Mouse (Mus musculus) limb, embryonic 10.5 days (tissue): ENCODE measurements around the gene Lrrc75b. TPM values are rescaled to one million over a fixed set of nuclear protein-coding genes. Genes with fewer than 3 reads are reported as not detected.

Experiments used
- DNase-seq: peaks from one replicate; pipeline ENCODE4 v3.0.0-alpha.2; 2017; ENCODE audit warnings: low spot score
- H3K27ac ChIP-seq: fragments of 300-500 bp; sonication (generic); 2 replicates; pipeline ENCODE4 v1.5.1; 2016; ENCODE audit warnings: mild to moderate bottlenecking
- H3K27me3 ChIP-seq: fragments of 300-500 bp; sonication (generic); 2 replicates; pipeline ENCODE4 v1.6.1; 2016; ENCODE audit warnings: low read depth, mild to moderate bottlenecking; ENCODE audit not compliant: poor library complexity, severe bottlenecking
- H3K36me3 ChIP-seq: fragments of 300-500 bp; sonication (generic); 2 replicates; pipeline ENCODE4 v1.6.1; 2016; ENCODE audit warnings: mild to moderate bottlenecking, moderate library complexity
- H3K4me1 ChIP-seq: fragments of 300-500 bp; sonication (generic); 2 replicates; pipeline ENCODE4 v1.6.1; 2016
- H3K4me3 ChIP-seq: fragments of 300-500 bp; sonication (generic); 2 replicates; pipeline ENCODE4 v1.5.1; 2016; ENCODE audit warnings: mild to moderate bottlenecking, moderate library complexity
- H3K9me3 ChIP-seq: fragments of 300-500 bp; sonication (generic); replicated peaks from 2 replicates; pipeline ENCODE4 v1.6.1; 2016; ENCODE audit warnings: mild to moderate bottlenecking
- WGBS: fragments of 180-500 bp; shearing (Covaris S2); methylation state at CpG from one replicate; pipeline ENCODE4 v1.1.7; 2016; 5-methylcytosine and 5-hydroxymethylcytosine counted together
- polyA plus RNA-seq: library from polyadenylated mRNA; unstranded; fragments of >200 nt; fragmentation: Nextera tagmentation; extraction: Ambion mirVana; gene quantifications from 2 replicates; pipeline ENCODE4 v1.2.1, GENCODE M21; 2016

Gene Lrrc75b
- polyA plus RNA-seq, 1 experiment from 2014 or later, result 0.93 TPM

- peaks cover 35% of the 10 kb centered on the region for H3K4me1 ChIP-seq
- H3K27ac ChIP-seq, result no peak overlapping the region
- H3K4me3 ChIP-seq, result no peak overlapping the region
- H3K36me3 ChIP-seq, result no peaks in the 10 kb centered on the region
- no peak for DNase-seq
- H3K27me3 ChIP-seq, result peaks cover 37% of the 10 kb centered on the region
- no peaks in the 10 kb centered on the region for H3K9me3 ChIP-seq
- WGBS, result 69% methylated on average over 6 of the region's 6 CpGs
These were observed 5.3 kb upstream of the Lrrc75b start for GRCm38 (mm10) chr10:75565436-75565835.

DNA sequence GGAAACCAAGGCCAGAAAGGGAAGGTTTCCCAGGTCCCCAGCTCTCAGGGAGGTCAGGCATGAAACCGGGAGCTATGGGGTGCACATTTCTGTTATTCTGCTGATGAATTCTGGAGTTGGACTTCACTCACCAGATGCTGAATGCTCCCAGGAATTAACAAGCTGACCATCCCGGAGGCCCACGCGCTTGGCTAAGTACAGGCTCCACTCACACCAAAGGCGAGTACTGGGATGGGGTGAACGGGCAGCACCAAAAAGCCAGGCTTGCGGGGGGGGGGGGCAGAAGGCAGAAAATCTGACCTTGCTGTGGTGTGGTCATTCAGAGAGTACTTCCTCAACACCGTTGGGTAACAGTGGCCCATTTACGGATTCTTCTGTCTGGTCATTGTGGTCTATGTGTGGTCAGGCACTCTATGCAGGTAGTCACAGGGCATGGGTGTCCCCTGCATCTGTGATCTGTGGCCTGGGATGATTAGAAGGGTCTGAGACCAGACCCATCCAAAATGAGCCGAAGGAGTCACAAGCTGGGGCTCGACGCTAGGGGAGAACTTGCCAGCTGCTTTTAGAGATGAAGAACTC is 4.6 kb upstream of the Lrrc75b start:
- 87% methylated on average over 12 of the region's 12 CpGs for WGBS
- Histone ChIP-seq H3K36me3 (no peaks in the 10 kb centered on the region), H3K9me3 (no peaks in the 10 kb centered on the region), H3K4me3 (no peak overlapping the region), H3K27ac (no peak overlapping the region), H3K27me3 (peaks cover 44% of the 10 kb centered on the region), H3K4me1 (peaks cover 42% of the 10 kb centered on the region)
- no peak for DNase-seq

- H3K27me3 ChIP-seq, result peaks cover 58% of the 10 kb centered on the region
- no peak overlapping the region for H3K4me3 ChIP-seq
- no peaks in the 10 kb centered on the region for H3K9me3 ChIP-seq
- H3K4me1 ChIP-seq, result peaks cover 52% of the 10 kb centered on the region
- H3K36me3 ChIP-seq, result no peaks in the 10 kb centered on the region
- H3K27ac ChIP-seq, result no peak overlapping the region
- WGBS, result 88% methylated on average over 8 of the region's 8 CpGs
- DNase-seq, result no peak
These were observed 2.5 kb upstream of the Lrrc75b start for GRCm38 (mm10) chr10:75562596-75562995.

- 53% methylated on average over 10 of the region's 10 CpGs for WGBS
- Histone ChIP-seq H3K27ac (peak within 1 kb of the TSS; percentile 85), H3K9me3 (no peaks in the 10 kb centered on the region), H3K36me3 (no peaks in the 10 kb centered on the region), H3K4me1 (peaks cover 54% of the 10 kb centered on the region), H3K4me3 (peak within 1 kb of the TSS; percentile 71), H3K27me3 (peaks cover 60% of the 10 kb centered on the region)
- DNase-seq, result peak; percentile 32
These were observed 1.0 kb upstream of the Lrrc75b start, which contains the start of gene Ggt1 for GRCm38 (mm10) chr10:75561071-75561654. Ggt1 (plus strand) TSS chr10:75561604.

GRCm38 (mm10) chr10:75560549-75560899 is 394 bp upstream of the Lrrc75b start:
- DNase-seq, result no peak
- WGBS, result 9% methylated on average over 6 of the region's 6 CpGs
- Histone ChIP-seq H3K27ac (peak overlapping the region; percentile 85), H3K9me3 (no peaks in the 10 kb centered on the region), H3K36me3 (no peaks in the 10 kb centered on the region), H3K27me3 (peaks cover 60% of the 10 kb centered on the region), H3K4me1 (peaks cover 54% of the 10 kb centered on the region), H3K4me3 (peak overlapping the region; percentile 71)

- peaks cover 56% of the 10 kb centered on the region for H3K27me3 ChIP-seq
- H3K4me1 ChIP-seq, result peaks cover 43% of the 10 kb centered on the region
- WGBS, result 6% methylated on average over 14 of the region's 14 CpGs
- no peaks in the 10 kb centered on the region for H3K9me3 ChIP-seq
- H3K27ac ChIP-seq, result peak overlapping the region; percentile 85; the same call in 1 of the 2 replicates
- peak overlapping the region; percentile 71 for H3K4me3 ChIP-seq
- DNase-seq, result no peak
- no peaks in the 10 kb centered on the region for H3K36me3 ChIP-seq
These were observed 972 bp downstream of the Lrrc75b start for GRCm38 (mm10) chr10:75559041-75559675.

DNA sequence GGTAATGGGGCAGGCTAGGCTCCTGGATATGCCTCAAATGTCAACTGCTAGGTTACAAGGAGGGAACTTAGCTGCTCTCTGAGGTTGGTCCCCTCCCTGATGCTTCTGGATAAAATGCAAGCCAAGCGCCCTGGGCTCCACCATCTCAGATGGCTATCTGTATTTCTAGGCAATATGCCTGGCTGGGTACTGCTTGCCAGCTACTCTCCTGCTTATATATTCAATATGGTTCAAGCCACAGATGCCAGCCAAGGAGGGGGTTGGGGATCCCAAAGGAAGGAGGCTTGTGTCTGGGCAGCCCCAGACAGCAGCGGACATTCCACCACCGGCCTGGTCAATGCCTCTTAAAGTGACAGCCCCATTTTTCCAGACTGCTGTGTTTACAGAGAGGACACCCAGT is 1.6 kb downstream of the Lrrc75b start:
- H3K36me3 ChIP-seq, result no peaks in the 10 kb centered on the region
- no peak overlapping the region for H3K27ac ChIP-seq
- H3K27me3 ChIP-seq, result peaks cover 50% of the 10 kb centered on the region
- no peak overlapping the region for H3K4me3 ChIP-seq
- WGBS, result 25% methylated on average over 3 of the region's 3 CpGs
- no peak for DNase-seq
- H3K4me1 ChIP-seq, result peaks cover 43% of the 10 kb centered on the region
- no peaks in the 10 kb centered on the region for H3K9me3 ChIP-seq

DNA sequence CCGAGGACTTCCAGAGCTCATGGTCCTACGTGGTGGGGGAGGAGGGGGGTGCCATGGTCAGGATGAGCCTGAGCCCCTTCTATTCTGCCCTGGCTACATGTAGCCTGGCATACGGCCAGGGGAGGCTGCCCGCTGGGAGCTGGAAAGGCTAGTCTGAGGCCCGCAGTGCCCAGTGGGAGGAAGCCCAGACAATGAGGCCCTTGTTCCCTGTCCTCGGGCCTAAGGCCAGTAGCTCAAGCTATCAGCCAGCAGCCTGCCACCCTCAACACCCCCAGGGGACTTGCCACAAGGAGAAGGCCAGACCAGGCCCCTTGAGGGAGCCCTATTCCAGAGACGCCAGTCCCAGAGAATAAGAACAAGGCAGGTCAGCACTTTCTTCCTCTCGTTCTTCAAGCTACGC is 4.1 kb downstream of the Lrrc75b start:
- Histone ChIP-seq H3K36me3 (no peaks in the 10 kb centered on the region), H3K9me3 (no peaks in the 10 kb centered on the region), H3K27me3 (peaks cover 36% of the 10 kb centered on the region), H3K4me3 (no peak overlapping the region), H3K27ac (peak overlapping the region; percentile 56; the same call in 1 of the 2 replicates), H3K4me1 (peaks cover 53% of the 10 kb centered on the region)
- DNase-seq, result peak; percentile 31
- WGBS, result 71% methylated on average over 9 of the region's 9 CpGs

- peak overlapping the region; percentile 56; the same call in 1 of the 2 replicates for H3K27ac ChIP-seq
- H3K4me3 ChIP-seq, result no peak overlapping the region
- no peaks in the 10 kb centered on the region for H3K36me3 ChIP-seq
- no peaks in the 10 kb centered on the region for H3K9me3 ChIP-seq
- DNase-seq, result no peak
- peaks cover 31% of the 10 kb centered on the region for H3K27me3 ChIP-seq
- WGBS, result 74% methylated on average over 6 of the region's 6 CpGs
- peaks cover 48% of the 10 kb centered on the region for H3K4me1 ChIP-seq
These were observed 4.6 kb downstream of the Lrrc75b start for GRCm38 (mm10) chr10:75555557-75555956.

DNA sequence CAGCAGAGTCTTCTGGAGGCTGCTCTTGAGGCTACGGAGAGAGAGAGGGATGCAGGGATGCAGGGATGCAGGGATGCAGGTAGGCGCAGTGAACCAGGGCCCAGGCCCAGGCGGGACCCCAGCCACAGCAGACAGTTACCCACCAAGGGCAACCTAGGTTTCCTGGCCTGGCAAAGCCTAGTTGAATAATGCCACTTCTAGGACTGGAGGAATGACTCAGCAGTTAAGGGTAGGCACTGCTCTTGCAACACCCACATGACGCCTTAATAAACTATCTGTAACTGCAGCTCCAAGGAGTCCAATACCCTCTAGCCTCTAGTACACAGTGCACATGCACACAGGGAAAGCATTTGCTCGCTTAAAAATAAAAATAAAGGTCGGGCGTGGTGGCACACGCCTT is 6.0 kb downstream of the Lrrc75b start:
- Histone ChIP-seq H3K36me3 (no peaks in the 10 kb centered on the region), H3K9me3 (no peaks in the 10 kb centered on the region), H3K4me1 (peaks cover 34% of the 10 kb centered on the region), H3K27me3 (peaks cover 17% of the 10 kb centered on the region), H3K4me3 (no peak overlapping the region), H3K27ac (no peak overlapping the region)
- no peak for DNase-seq
- WGBS, result 94% methylated on average over 8 of the region's 8 CpGs

- Histone ChIP-seq H3K27me3 (peaks cover 5% of the 10 kb centered on the region), H3K9me3 (no peaks in the 10 kb centered on the region), H3K4me3 (no peak overlapping the region), H3K27ac (no peak overlapping the region), H3K36me3 (no peaks in the 10 kb centered on the region), H3K4me1 (peaks cover 30% of the 10 kb centered on the region)
- 63% methylated on average over 13 of the region's 13 CpGs for WGBS
- no peak for DNase-seq
These were observed 7.3 kb downstream of the Lrrc75b start for GRCm38 (mm10) chr10:75552701-75553450.

DNA sequence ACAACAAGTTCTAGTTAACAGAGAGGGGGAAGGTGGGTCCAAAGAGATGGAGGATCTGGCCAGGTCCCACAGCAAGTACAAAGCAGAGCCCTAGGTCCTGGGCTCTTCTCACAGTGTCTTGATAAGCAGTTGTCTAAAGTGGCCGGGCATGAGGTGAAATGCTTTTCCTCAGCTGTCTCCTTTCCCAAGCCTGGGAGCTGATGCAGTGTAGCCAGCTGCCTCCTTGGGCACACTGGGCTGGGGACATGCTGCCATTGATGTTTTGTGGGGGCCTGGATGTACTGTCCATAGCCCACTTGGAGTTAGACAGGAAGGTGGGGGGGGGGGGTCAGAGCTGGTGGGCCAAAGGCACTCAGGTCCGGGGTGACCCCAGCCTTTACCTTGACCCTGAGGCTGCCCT is 8.0 kb downstream of the Lrrc75b start:
- H3K4me1 ChIP-seq, result peaks cover 32% of the 10 kb centered on the region
- H3K36me3 ChIP-seq, result no peaks in the 10 kb centered on the region
- DNase-seq, result no peak
- 70% methylated on average over 2 of the region's 2 CpGs for WGBS
- H3K9me3 ChIP-seq, result no peaks in the 10 kb centered on the region
- no peak overlapping the region for H3K4me3 ChIP-seq
- H3K27ac ChIP-seq, result no peak overlapping the region
- no peaks in the 10 kb centered on the region for H3K27me3 ChIP-seq

- Histone ChIP-seq H3K4me3 (no peak overlapping the region), H3K36me3 (no peaks in the 10 kb centered on the region), H3K9me3 (no peaks in the 10 kb centered on the region), H3K27ac (no peak overlapping the region), H3K27me3 (no peaks in the 10 kb centered on the region), H3K4me1 (peaks cover 28% of the 10 kb centered on the region)
- 58% methylated on average over 12 of the region's 12 CpGs for WGBS
- DNase-seq, result no peak
These were observed 9.0 kb downstream of the Lrrc75b start for GRCm38 (mm10) chr10:75551175-75551574.
